Mouse (Mus musculus) urinary bladder, postnatal 14 days (tissue): ENCODE data around the gene Cd40.

Experiments used
- DNase-seq: peaks from one replicate; pipeline ENCODE4 v3.0.0; 2021; ENCODE audit warnings: low spot score

Gene Cd40

DNA sequence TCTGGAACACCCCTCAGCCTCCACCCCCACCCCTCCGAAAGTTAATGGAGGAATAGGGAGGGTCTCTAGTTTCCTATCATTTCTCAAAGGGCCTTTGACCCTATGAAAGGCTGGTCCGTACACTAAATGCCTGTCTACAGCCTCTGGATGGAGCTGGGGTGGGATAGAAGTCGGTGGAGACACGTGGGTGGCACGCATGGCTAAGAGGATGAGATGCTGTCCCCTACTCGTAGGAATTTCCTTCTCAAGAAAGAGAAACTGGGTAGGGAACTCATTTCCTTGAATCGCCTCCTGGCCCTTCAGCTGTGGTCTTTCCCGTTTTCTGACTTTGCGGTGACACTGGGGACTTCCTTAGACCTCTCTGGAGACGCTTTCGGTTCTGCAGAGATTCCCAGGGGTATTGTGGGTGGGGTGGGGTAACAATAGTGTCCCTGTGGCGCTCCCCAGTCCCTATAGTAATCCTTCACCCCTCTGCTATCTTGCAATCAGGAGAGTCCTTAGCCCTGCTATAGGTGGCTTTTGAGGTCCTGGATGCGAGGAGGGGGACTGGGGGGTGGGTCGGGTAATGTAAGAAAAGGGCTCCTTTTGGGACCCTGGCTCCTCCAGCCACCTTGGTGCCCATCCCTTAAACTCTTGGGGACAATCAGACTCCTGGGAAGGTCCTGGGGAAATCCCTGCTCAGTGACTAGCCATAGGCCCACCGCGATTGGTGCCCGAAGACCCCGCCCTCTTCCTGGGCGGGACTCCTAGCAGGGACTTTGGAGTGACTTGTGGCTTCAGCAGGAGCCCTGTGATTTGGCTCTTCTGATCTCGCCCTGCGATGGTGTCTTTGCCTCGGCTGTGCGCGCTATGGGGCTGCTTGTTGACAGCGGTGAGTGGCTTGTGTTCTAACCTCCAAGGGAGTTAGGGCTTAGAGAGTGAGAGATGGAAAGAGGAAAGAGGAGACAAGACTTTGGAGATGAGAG is at the start of gene Cd40:
Gene Cd40, plus strand, starts transcription at position 740 of the 965 bp plus-strand sequence.
- peak; percentile 58 for DNase-seq

DNA sequence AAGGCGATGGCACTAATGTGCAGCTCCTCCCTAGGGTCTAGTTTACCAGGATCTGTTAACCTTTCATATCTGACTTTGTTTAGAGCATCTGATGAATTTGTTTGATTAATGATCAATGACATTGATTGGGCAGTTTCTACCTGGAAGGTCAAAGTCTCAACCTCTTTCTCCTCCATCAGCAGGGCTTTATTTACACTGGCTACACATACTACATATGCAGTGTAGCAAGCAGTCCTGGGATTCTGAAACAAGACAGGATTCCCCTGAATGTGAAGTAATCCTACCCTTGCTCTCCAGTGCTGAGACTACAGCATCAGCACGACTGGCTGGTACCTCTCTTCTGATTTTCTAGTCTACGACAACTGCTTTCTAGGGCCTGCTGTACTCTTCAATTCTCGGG is 48.6 kb upstream of the Cd40 start:
- DNase-seq = no peak

DNA sequence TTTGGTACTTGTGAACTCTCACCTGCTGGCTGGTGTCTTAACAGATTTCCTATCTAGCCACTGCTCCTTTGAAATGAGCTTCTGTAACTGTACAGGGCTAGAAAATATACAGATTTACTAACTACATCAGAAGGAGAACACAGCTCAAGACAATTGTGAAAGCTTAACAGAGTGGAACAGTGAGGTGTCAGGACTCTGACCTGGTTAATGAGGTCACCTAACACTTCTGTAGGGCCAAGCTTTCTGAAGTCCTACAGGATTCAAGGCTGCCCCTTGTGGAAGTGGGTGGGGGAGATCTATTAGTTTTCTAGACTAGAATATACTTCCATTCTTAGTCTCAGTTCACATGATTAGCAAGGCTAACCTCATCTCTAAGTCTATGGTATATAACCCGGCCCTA is 47.4 kb upstream of the Cd40 start:
- DNase-seq = no peak

DNA sequence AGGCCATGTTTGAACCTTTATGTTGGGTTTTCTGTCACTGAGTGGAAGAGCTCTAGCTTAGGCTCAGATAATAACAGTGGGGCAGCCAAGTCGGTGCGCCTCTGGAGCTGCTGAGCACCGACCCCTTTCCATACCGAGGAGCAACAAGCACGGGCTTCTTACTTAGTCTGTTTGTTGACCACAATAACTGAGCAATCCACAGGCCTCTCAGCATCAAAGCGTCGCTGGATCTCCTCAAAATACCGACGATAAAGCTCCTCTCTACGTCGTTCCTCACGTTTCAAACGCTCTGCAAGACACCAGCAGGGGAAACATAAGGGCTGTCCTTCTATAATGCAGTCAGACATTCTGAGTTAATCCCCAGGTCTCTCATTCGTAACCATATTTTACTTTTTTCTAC is 46.3 kb upstream of the Cd40 start:
- no peak for DNase-seq

GRCm38 (mm10) chr2:165009581-165009980 is 45.8 kb upstream of the Cd40 start:
- DNase-seq = no peak

DNA sequence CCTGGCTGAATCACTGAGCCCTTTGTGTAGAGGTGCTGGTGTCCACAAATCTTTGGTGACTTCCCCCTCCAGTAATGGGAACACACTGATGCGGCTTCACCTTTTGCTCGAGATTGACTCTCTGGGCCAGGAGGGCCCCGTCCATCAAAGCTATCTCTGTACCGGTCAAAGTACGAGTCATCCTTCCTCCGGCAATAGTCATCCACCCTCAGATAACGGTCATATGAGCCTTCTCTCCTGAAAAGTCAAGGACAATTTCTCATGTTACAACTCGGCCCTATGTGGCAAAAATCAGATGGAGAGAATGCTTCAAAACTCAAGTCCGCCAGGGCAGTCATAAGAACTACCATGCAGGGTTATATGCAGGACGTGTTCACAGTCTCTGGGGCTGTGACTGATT is 45.1 kb upstream of the Cd40 start:
- no peak for DNase-seq

- no peak for DNase-seq
These were observed 40.5 kb upstream of the Cd40 start for GRCm38 (mm10) chr2:165014935-165015334.

DNA sequence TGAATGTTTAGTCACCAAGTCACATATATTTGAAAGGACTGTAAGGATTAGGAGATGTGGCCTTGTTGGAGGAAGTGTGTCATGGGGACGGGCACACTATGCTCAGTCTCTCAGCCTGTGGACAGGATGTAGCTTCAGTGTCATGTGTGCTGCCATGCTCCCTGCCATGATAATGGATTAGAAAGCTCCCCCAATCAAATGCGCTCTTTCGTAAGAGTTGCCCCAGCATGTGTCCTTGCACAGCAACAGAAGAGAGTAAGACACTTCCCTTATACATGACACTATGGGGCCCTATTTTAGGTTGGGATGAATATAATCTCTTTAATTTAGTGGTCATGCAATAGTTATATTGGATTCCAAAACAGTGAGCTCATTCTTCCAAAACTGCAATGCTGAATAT is 34.9 kb upstream of the Cd40 start:
- DNase-seq = no peak

- no peak for DNase-seq
These were observed 28.3 kb upstream of the Cd40 start for GRCm38 (mm10) chr2:165027163-165027562.

DNA sequence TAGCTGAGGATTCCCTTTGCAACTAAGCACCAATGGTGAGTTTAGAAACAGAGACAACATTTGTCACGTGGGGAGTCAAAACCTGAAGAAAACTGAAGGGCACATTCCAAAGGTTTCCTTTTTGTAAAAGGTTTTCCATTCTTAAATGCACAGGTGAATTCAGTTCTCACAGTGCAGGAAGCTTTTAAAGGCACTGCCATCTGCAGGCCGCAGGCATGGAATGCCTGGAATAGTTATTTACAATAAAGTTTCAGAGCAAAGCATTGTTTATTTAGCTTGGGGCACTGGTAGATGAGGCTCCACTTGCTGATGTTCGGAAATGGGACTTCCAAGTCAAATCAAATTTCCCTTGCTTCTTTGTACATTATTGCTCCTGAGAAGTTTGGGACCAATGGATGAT is 22.9 kb upstream of the Cd40 start:
- DNase-seq = no peak

DNA sequence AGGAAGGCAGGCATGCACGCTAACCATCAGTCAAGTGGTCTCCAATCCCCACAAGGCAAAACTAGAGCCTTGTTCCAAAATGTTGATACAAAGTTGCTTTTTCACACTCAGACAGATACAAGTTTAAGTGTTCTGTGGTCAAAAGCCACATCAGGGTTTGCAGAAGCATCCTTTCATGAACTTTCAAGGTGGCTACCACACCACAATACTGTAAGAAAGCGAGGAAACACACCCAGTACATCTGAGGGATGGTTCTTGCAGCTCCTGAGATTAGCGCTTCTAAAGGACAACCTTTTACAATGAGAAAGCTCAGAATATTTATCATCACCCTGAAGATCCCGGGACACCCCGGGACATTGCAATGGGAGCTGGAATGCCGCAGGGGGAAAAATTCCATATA is 22.1 kb upstream of the Cd40 start:
- no peak for DNase-seq

DNA sequence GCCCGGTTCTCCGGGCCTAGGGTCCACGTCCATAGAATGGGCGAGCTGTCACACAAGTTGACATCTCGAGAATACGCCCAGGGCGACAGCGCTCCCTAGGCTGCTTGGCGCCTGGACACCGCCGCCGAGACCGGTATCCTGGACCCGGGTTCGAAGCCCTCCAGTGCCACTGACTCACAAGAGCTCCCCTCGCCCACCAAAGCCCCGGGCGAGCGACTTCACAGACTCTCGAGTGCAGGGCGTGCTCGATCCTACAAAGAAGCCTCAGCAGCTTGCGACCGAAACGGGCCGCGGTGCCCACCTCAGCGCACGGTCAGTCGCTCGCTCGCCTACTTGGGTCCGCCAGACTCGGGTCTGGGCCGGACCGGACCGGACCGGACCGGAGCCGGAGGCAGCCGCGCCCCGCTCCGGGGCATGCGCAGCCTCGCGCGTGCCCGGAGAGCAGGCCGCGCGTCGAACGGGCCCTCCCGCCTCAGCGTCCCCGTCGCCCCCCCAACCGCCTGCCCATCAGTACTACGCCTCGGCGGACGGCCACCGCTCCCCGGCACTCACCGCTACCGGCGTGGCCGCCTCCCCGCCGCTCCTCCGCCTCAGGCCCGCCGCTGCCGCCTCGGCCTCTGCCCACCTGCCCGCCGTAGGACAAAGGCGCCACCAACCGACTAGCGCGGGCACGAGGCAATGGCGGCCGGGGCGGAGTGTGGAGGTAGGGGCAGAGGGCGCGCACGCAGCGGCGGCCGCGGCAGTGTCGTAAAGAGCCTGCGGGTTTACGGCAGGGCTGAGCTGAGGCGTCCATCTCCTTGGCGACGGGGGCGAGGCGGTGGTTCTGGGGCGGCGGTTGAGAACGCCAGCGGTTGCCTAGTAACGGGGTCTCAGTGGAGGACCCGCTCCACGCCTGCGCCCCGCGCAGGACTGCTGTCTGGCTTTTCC is 21.0 kb upstream of the Cd40 start, which contains the start of gene Ncoa5:
Gene Ncoa5, minus strand, starts transcription at position 737 of the 927 bp plus-strand sequence.
- peak; percentile 98 for DNase-seq

DNA sequence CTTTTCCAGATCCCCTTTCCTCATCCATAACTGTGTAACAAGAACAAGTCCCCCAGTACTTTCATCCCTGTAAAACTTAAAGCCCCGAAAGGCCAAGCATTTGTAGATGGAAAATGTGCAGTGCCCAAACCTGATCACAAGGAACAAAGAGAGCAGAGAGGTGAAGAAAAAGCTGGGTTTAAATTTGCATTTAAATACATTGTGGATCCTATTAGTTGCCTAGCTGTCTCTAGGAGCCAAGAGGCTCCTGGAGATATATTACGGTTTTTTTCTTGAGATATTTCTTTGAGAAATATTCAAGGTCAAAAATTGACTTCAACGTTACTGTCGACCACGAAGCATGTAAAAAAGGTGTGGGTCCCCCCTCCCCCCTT is 20.4 kb upstream of the Cd40 start:
- DNase-seq = no peak

DNA sequence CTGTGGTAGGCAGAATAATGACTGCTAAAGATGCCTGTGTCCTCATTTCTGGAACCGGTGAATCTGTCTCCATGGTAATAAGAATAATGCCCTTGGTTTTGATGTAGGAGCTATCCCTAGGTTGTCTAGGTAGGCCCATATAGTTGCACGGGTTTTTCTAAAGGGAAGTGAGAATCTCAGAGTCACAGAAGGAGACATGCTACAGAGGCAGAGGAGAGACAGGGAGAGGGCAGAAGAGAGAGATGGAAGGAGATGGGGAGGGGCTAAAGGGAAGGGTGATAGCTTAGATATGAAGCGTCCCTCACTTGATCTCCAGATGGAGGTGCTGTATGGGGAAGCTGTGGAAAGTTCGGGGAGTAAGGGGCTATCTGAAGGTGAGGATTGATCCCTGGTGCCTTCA is 18.0 kb upstream of the Cd40 start:
- DNase-seq = no peak

DNA sequence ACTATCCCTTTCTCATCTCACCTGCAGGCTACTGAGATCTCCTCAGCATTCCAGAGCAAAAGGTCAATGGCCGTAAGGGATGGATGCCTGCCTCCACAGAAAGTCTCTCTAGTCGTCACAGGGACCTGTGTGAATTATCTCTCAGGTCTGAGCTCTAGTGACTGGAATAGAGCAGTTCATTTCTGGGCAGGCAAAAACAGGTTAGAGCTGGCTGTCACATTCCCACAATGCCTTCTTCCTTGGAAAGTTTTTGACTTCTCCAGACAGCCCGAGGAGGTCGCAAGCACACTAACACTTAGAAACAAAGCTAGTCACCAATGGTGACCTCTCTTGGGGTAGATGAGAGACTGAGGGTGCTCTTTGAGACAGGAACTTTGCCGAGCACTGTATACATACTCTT is 13.3 kb upstream of the Cd40 start:
- no peak for DNase-seq

DNA sequence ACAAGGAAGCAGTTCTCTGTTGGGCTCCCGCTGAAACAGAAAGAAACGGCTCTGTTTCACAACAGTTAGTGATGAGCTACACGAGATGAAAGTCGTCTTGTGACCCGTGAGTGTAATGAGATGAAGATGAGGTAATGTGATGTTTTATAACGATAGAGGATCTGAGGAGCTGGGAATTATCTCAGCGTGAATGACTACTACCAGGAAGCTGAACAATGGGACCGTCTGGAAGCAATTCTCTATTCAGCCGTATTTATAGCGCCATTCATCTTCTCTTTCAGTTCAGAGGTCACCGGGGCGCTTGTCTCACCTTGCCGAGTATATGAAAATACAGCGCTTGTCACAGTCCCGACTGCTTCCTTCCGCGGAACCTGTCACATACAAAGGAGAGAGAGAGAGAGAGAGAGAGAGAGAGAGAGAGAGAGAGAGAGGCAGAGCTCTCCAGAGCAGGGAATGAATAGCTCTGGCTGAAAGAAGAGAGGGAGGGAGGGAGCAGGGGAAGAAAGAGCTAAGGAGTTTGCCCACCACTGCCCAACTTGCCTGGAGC is 12.3 kb upstream of the Cd40 start:
- no peak for DNase-seq

DNA sequence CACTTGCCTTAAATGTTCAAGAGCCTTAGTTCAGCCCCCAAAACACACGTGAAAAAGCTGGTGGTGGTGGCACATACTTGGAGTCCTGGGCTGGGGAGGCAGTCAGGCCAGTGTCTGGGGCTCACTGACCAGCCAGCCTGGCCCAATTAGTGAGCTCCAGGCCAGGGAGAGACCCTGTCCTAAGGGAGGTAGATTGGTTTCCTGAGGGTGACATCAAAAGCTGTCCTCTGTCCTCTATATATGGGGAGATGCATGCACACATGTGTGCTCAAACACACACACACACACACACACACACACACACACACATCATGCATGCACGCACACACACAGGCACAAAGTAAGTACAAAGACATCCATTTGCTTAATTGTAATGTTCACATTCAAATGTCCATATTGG is 11.7 kb upstream of the Cd40 start:
- DNase-seq = no peak

DNA sequence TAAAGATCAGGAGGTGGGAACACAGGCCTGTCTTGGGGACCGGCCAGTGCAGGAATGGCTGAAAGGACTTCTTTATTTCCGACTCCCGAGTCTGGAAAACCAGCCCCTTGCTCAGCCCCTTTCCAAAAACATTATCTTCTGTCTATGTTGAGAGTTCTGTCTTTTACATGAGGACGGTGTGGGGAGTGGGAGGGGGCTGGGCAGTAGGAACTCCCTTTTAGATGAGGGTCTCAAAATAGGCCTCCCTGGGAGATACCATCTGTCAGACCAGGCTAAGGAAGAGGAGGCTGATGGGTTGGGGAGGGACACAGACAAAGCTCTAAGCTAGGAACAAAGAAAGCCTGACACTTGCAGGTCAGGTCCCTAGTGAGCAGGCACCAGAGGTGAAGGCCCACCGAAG is 6.4 kb upstream of the Cd40 start:
- no peak for DNase-seq

- no peak for DNase-seq
These were observed 4.4 kb upstream of the Cd40 start for GRCm38 (mm10) chr2:165050826-165051548.

DNA sequence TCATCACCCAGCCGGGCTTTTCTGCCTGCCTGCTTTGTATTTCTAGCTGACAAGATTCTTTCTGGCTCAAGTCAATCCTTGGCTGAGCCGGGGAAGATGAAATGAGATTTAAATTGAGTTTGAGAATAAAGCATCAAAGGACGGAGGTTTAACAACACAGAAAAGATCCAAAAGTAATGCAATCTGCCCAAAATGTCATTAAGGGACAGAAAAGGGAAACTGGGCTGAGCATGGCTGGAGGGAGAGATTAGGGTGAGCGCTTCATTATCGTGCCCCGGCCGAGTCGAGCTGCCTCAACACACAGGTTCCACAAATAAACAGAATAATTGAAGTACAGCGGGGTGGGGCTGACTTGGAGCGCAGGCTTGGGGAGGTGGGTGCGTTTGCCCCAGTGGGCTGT is 3.9 kb upstream of the Cd40 start:
- no peak for DNase-seq

DNA sequence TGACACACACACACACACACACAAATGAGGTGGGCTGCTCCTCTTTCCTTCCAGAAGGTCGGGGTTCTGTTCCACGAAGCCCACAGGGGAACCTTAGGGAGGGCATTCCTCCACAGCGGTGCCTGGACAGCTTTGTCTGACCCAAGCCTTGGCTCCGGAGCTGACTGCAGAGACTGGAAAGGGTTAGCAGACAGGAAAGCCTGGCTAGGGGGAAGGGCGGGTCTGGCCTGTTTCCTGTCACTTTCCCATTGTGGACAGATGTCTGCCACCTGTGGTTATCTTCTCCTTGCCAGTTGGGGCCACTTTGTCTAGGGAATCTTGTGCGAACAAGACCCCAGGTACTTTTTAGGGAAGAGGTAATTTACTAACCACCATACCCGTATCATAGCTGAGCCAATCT is 478 bp downstream of the Cd40 start:
- no peak for DNase-seq
